Mouse (Mus musculus) NIH3T3 (cell line): Measurements from ENCODE around the gene Eri2.
"Not testable (repeated sequence)": the region's sequence is repeated elsewhere in the genome, so short reads cannot be mapped to it uniquely, and the experiment has no call there.

Experiments used
- DNase-seq: peaks from one replicate; pipeline ENCODE4 v3.0.0-alpha.2; 2012; ENCODE audit warnings: low read depth

The Eri2 gene

DNA sequence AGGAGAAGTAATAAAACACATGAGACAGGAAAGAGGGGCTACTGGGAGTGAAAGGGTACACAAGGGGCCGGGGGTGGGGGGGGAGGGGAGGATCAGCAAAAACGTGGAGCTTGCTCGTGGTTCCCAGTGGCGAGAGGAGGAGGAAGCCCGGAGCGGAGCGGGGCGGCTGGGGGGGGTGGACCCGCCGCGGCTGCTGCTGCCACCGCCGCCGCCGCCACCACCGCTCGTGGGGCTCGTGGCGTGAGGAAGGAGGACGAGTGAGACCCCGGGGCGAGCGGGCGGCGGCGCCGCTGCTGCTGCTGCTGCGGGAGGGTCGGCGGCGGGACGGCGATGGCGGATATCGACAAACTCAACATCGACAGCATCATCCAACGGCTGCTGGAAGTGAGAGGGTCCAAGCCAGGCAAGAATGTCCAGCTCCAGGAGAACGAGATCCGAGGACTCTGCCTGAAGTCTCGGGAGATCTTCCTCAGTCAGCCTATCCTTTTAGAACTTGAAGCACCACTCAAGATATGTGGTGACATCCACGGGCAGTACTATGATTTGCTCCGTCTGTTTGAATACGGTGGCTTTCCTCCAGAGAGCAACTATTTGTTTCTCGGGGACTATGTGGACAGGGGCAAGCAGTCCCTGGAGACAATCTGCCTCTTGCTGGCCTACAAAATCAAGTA is 53.9 kb downstream of the Eri2 start:
- DNase-seq, result not testable (repeated sequence)

GRCm38 (mm10) chr7:119738877-119739276 is 55.0 kb downstream of the Eri2 start:
- no peak for DNase-seq

DNA sequence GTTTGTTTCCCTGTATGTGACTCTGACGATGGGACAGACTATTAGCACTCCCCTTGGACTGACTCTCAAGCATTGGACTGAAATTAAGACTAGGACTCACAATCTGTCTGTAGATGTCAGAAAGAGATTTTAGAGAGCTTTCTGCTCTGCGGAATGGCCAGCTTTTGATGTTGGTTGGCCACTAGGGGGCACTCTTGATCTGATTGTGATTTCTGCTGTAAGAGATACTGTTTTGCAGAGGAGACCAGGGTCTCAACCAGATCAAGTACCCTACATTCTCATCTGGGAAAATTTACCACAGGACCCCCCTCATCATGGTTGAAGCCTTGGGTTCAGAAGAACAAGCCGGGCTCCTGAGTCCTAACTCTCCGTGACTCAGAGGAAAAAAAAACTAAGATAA is 62.6 kb downstream of the Eri2 start:
- DNase-seq, result peak; percentile 38

DNA sequence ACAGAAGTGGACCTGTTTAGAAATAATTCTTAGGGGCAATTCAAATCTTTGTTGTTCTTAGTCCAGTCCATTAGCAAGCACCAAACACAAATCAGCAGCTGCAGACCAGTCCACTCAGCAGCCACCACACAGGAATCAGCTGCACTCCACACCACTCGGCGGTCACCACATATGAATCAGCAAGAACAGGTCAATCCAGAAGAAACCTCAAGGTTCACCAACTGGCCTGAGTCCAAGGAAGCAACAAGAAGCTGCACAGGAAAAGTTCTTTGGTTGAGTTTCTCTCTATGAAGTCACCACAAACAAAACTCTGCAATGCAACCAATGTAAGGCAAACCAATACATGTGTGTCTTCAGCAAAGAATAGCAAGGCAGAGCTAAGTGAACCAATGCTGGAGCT is 66.2 kb downstream of the Eri2 start:
- peak; percentile 5 for DNase-seq

GRCm38 (mm10) chr7:119720947-119721310 is 72.9 kb downstream of the Eri2 start:
- DNase-seq, result no peak

DNA sequence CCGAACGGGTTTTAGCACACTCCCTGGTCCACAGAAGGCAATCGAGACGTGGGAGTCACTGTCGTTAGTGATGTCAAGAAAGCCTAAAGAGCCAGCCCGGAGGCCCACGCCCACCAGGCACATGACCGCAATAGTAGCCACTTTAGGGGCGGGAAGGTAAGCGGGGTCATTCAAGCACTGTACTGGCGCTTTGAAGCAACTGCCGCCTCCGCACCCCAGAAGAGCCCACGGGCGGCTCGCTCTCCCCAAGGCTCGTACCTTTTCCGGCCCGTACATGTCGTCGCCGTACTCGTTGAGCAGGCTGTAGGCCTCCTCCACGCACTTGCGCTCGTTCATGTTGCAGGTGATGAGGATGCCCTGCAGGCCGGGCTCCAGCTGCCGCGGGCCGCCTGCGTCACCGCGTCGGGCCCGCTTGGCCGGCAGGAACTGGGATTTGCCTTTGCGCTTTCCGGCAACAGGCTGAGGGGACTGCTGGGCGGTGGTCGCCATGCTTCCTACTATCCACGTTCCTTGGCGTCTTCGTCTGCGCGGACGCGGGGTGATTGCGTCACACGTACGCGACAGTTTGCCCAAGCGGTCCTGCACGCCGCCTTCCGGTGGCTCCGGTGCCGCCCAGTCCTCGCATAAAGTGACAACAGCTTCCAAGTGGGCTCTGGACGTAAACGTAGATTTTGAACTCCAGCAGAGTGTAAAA is 73.5 kb downstream of the Eri2 start, which contains the start of gene Thumpd1:
Gene Thumpd1 (minus strand): TSS at position 546 of the 694 bp plus-strand sequence.
- peak; percentile 94 for DNase-seq
